Mouse (Mus musculus) B cell, adult 67 days (primary cell): ENCODE data around the gene Yipf1. TPM values are rescaled to one million over a fixed set of nuclear protein-coding genes. Genes with fewer than 3 reads are reported as not detected.

Source experiments
- total RNA-seq, 2 experiments: library from RNA; stranded (reverse); gene quantifications; 4 replicates each; pipeline ENCODE4 v1.2.4; 2023

Yipf1 gene
- total RNA-seq: 10 to 100 TPM; 47.4 to 50.3 TPM

GRCm38 (mm10) chr4:107313690-107314478 is at the start of gene Yipf1:
Gene Yipf1, plus strand, starts transcription at chr4:107314363.

GRCm38 (mm10) chr4:107306966-107307365 is 7.2 kb upstream of the Yipf1 start, which contains the start of gene Dio1:
Gene Dio1, minus strand, starts transcription at chr4:107307169.

GRCm38 (mm10) chr4:107367567-107368314 is 53.6 kb downstream of the Yipf1 start, which contains the start of gene Ndc1:
Gene Ndc1, plus strand, starts transcription at chr4:107367784.

Other genes starting within 250 kb of the Yipf1 start
- gene Mrpl37, start 247.5 kb upstream of the Yipf1 start, total RNA-seq: 10 to 100 TPM; 75.0 to 79.6 TPM
- gene Cyb5rl, start 247.4 kb upstream of the Yipf1 start, total RNA-seq: 10 to 100 TPM in 1 of 2 experiments, 1 to 10 TPM in 1; 6.5 to 10.3 TPM
- under 1 TPM; 0.36 to 0.64 TPM for gene Cdcp2, start 217.5 kb upstream of the Yipf1 start, total RNA-seq
- 100 to 1,000 TPM; 108 to 110 TPM for gene Tmem59, start 136.0 kb upstream of the Yipf1 start, total RNA-seq
- 10 to 100 TPM; 39.3 to 45.4 TPM for gene Tceanc2, start 135.2 kb upstream of the Yipf1 start, total RNA-seq
- gene Ldlrad1, start 105.2 kb upstream of the Yipf1 start, total RNA-seq: under 1 TPM in 1 of 2 experiments, not detected in 1; 0.67 TPM
- 10 to 100 TPM; 23.8 to 25.9 TPM for gene Lrrc42, start 60.8 kb upstream of the Yipf1 start, total RNA-seq
- 10 to 100 TPM; 14.5 to 17.9 TPM for gene Hspb11, start 60.8 kb upstream of the Yipf1 start, total RNA-seq
- gene Dio1, start 7.2 kb upstream of the Yipf1 start, total RNA-seq: not detected
- 1 to 10 TPM; 8.6 to 9.8 TPM for gene Ndc1, start 53.4 kb downstream of the Yipf1 start, total RNA-seq
- under 1 TPM in 1 of 2 experiments, not detected in 1; 0.90 TPM for gene Glis1, start 120.2 kb downstream of the Yipf1 start, total RNA-seq